ENCODE assay signal across 8 mouse cellular contexts in the genomic region with DNA sequence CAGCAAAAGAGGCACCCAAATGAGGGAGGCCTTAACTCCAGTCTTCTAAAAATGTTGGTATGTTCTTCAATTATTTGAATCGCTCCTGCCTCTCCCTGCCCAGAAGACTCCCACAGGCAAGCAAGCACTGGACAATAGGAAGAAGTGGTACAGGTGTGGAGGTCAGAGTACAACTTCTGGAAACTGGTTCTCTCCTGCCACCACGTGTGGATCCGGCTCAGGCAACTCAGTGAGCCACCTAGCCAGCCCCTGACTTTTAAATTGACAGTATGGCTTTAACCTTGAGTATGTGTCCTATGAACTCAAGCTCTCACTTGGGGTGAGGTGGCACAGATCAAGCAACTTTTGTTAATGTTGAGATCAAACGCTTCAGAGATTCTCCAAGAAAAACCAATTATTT. TPM values are rescaled to one million over a fixed set of nuclear protein-coding genes. Genes with fewer than 3 reads are reported as not detected.
DNase-seq lines count a peak whose midpoint lies in the region; ATAC-seq lines count a peak whose summit lies in the region.

No protein-coding gene starts in this region.

- 0 out of 2 replicates have a peak overlapping the region, but pooled peaks have one; percentile 16 for H3K27ac ChIP-seq in heart, embryonic 11.5 days (ENCODE audit: low read depth, low read length)
- peak overlapping the region; percentile 85 for H3K27ac ChIP-seq in brown adipose tissue, adult 24 weeks (replicated peaks; ENCODE audit: low read depth, low read length)
- peak overlapping the region; percentile 78 for H3K27ac ChIP-seq in intestine, embryonic 16.5 days (ENCODE audit: low read length)
- H3K27ac ChIP-seq in midbrain, embryonic 13.5 days = no peak overlapping the region

- whole genome bisulfite sequencing in heart, embryonic 11.5 days (ENCODE audit: insufficient replicate concordance) = 6% methylated on average over 4 of the region's 4 CpGs
- WGBS in intestine, embryonic 16.5 days = 7% methylated on average over 4 of the region's 4 CpGs
- WGBS in midbrain, embryonic 13.5 days = 8% methylated on average over 4 of the region's 4 CpGs

- H3K36me3 ChIP-seq in heart, embryonic 11.5 days (ENCODE audit: control insufficient read depth, insufficient read depth, low read length) = peaks cover 11% of the 10 kb centered on the region; the same call in 1 of the 2 replicates
- peaks cover 3% of the 10 kb centered on the region; the same call in 1 of the 2 replicates for H3K36me3 ChIP-seq in intestine, embryonic 16.5 days (ENCODE audit: control insufficient read depth, insufficient read depth, low read length)
- H3K36me3 ChIP-seq in midbrain, embryonic 13.5 days = peaks cover 28% of the 10 kb centered on the region

- peak overlapping the region; percentile 97 for H3K9ac ChIP-seq in heart, embryonic 11.5 days (ENCODE audit: low read depth, low read length)
- H3K9ac ChIP-seq in intestine, embryonic 16.5 days (ENCODE audit: low read depth, low read length) = peak overlapping the region; percentile 98
- peak overlapping the region; percentile 94 for H3K9ac ChIP-seq in midbrain, embryonic 13.5 days (replicated peaks)

- no peak for DNase-seq in heart, postnatal 4 days
- DNase-seq in adrenal gland, postnatal 10 days = no peak
- no peak for DNase-seq in cerebellum, postnatal 25 days

- H3K4me1 ChIP-seq in heart, embryonic 11.5 days (ENCODE audit: control insufficient read depth, insufficient read depth, low read length) = peaks cover 6% of the 10 kb centered on the region; the same call in 1 of the 2 replicates
- H3K4me1 ChIP-seq in brown adipose tissue, adult 24 weeks (ENCODE audit: control insufficient read depth, insufficient read depth, insufficient read length, low read length) = 0 out of 2 replicates have a peak, but pooled peaks cover 6% of the 10 kb centered on the region
- peaks cover 13% of the 10 kb centered on the region for H3K4me1 ChIP-seq in intestine, embryonic 16.5 days (ENCODE audit: control insufficient read depth, insufficient read depth, low read length)
- peaks cover 14% of the 10 kb centered on the region for H3K4me1 ChIP-seq in midbrain, embryonic 13.5 days (replicated peaks)

- peak overlapping the region; percentile 69 for H3K4me2 ChIP-seq in heart, embryonic 11.5 days
- H3K4me2 ChIP-seq in intestine, embryonic 16.5 days (ENCODE audit: low read depth, low read length) = peak overlapping the region; percentile 77
- peak overlapping the region; percentile 90 for H3K4me2 ChIP-seq in midbrain, embryonic 13.5 days (replicated peaks)

- ATAC-seq in heart, embryonic 11.5 days (replicated peaks; ENCODE audit: insufficient number of reproducible peaks, low FRiP score, low TSS enrichment) = no peak
- ATAC-seq in intestine, embryonic 16.5 days = peak; percentile 43
- no peak for ATAC-seq in midbrain, embryonic 13.5 days
- ATAC-seq in megakaryocyte-erythroid progenitor cell, adult 5-6 weeks (replicated peaks; ENCODE audit: low FRiP score, low TSS enrichment, poor library complexity, severe bottlenecking) = no peak

- no peaks in the 10 kb centered on the region for H3K27me3 ChIP-seq in heart, embryonic 11.5 days (ENCODE audit: control insufficient read depth, insufficient read depth, low read length)
- no peaks in the 10 kb centered on the region for H3K27me3 ChIP-seq in intestine, embryonic 16.5 days (replicated peaks; ENCODE audit: control insufficient read depth, insufficient read depth, low read length)
- H3K27me3 ChIP-seq in midbrain, embryonic 13.5 days = no peaks in the 10 kb centered on the region

- peak overlapping the region; percentile 96 for H3K4me3 ChIP-seq in heart, embryonic 11.5 days (ENCODE audit: low read depth, low read length)
- peak overlapping the region; percentile 98 for H3K4me3 ChIP-seq in brown adipose tissue, adult 24 weeks (ENCODE audit: insufficient read depth, low read depth, low read length)
- peak overlapping the region; percentile 96 for H3K4me3 ChIP-seq in intestine, embryonic 16.5 days (ENCODE audit: low read length)
- peak overlapping the region; percentile 97 for H3K4me3 ChIP-seq in midbrain, embryonic 13.5 days (replicated peaks)

- no peaks in the 10 kb centered on the region for H3K9me3 ChIP-seq in heart, embryonic 11.5 days (replicated peaks; ENCODE audit: control insufficient read depth, low read length)
- H3K9me3 ChIP-seq in intestine, embryonic 16.5 days (ENCODE audit: control insufficient read depth, low read length) = no peaks in the 10 kb centered on the region
- H3K9me3 ChIP-seq in midbrain, embryonic 13.5 days = no peaks in the 10 kb centered on the region

RNA-seq across cellular contexts. Expression of a gene that starts 0.8 kb away (rescaled TPM):
- polyA plus RNA-seq in heart, embryonic 11.5 days (2014; fragmentation: Nextera tagmentation; extraction: Ambion mirVana) = 222 TPM in 2 replicates
- total RNA-seq in heart, postnatal 4 days (2021) = 100 to 1,000 TPM; 119 to 141 TPM
- 316 and 377 TPM in 2 replicates for polyA plus RNA-seq in brown adipose tissue, adult 24 weeks (2012; ENCODE audit: insufficient read depth, insufficient read length, missing spikeins)
- 367 and 411 TPM in 2 replicates for polyA plus RNA-seq in intestine, embryonic 16.5 days (2015; fragmentation: Nextera tagmentation; extraction: Ambion mirVana)
- polyA plus RNA-seq in midbrain, embryonic 13.5 days (2015; fragmentation: Nextera tagmentation; extraction: Ambion mirVana) = 153 and 154 TPM in 2 replicates
- 384 and 535 TPM in 2 replicates for total RNA-seq in megakaryocyte-erythroid progenitor cell, adult 5-6 weeks (2014; fragmentation: Nextera tagmentation)
- total RNA-seq in megakaryocyte-erythroid progenitor cell, adult 5-6 weeks (2017) = 267 and 394 TPM in 2 replicates
- total RNA-seq in adrenal gland, postnatal 10 days (2021) = 100 to 1,000 TPM; 137 to 158 TPM

RNA-seq across cellular contexts. Expression of a gene that starts 22.7 kb away (rescaled TPM):
- polyA plus RNA-seq in heart, embryonic 11.5 days (2014; fragmentation: Nextera tagmentation; extraction: Ambion mirVana) = 6.4 and 9.2 TPM in 2 replicates
- total RNA-seq in heart, postnatal 4 days (2021) = 10 to 100 TPM; 21.3 to 23.1 TPM
- 1.1 TPM in 2 replicates for polyA plus RNA-seq in brown adipose tissue, adult 24 weeks (2012; ENCODE audit: insufficient read depth, insufficient read length, missing spikeins)
- polyA plus RNA-seq in intestine, embryonic 16.5 days (2015; fragmentation: Nextera tagmentation; extraction: Ambion mirVana) = 7.9 and 8.2 TPM in 2 replicates
- polyA plus RNA-seq in midbrain, embryonic 13.5 days (2015; fragmentation: Nextera tagmentation; extraction: Ambion mirVana) = 14.2 and 14.5 TPM in 2 replicates
- 16.8 and 21.0 TPM in 2 replicates for total RNA-seq in megakaryocyte-erythroid progenitor cell, adult 5-6 weeks (2014; fragmentation: Nextera tagmentation)
- total RNA-seq in megakaryocyte-erythroid progenitor cell, adult 5-6 weeks (2017) = 10.0 and 13.4 TPM in 2 replicates
- 1 to 10 TPM; 8.9 to 9.6 TPM for total RNA-seq in adrenal gland, postnatal 10 days (2021)
